Mouse (Mus musculus) ES-Bruce4 (cell line): ENCODE results near the gene Mpdz. TPM values are rescaled to one million over a fixed set of nuclear protein-coding genes. Genes with fewer than 3 reads are reported as not detected.

Source experiments
- H3K27ac ChIP-seq: 2 replicates; pipeline ENCODE4 v1.5.1; 2012; ENCODE audit warnings: low read length, inconsistent platforms; ENCODE audit not compliant: insufficient read depth
- H3K27me3 ChIP-seq: 2 replicates; pipeline ENCODE4 v1.6.1; 2012; ENCODE audit warnings: mild to moderate bottlenecking, low read length, inconsistent platforms; ENCODE audit not compliant: control insufficient read depth, poor library complexity, insufficient read depth, severe bottlenecking
- H3K36me3 ChIP-seq: 2 replicates; pipeline ENCODE4 v1.6.1; 2012; ENCODE audit warnings: inconsistent platforms, mild to moderate bottlenecking, low read length, moderate library complexity; ENCODE audit not compliant: control insufficient read depth, poor library complexity, insufficient read depth, severe bottlenecking
- H3K4me1 ChIP-seq: one replicate; pipeline ENCODE4 v1.8.1; 2011; ENCODE audit warnings: low read length; ENCODE audit not compliant: control insufficient read depth, insufficient read depth
- H3K4me3 ChIP-seq: 2 replicates; pipeline ENCODE4 v1.5.1; 2011; ENCODE audit warnings: low read depth, mild to moderate bottlenecking, low read length
- H3K9ac ChIP-seq: 2 replicates; pipeline ENCODE4 v1.6.1; 2012; ENCODE audit warnings: low read depth, mild to moderate bottlenecking, inconsistent platforms; ENCODE audit not compliant: poor library complexity, severe bottlenecking
- H3K9me3 ChIP-seq: replicated peaks from 2 replicates; pipeline ENCODE4 v1.6.1; 2012; ENCODE audit warnings: mild to moderate bottlenecking, low read length, inconsistent platforms; ENCODE audit not compliant: control insufficient read depth, poor library complexity, insufficient read depth, severe bottlenecking
- CTCF ChIP-seq: IDR thresholded peaks from one replicate; pipeline ENCODE4 v1.8.1; 2011; ENCODE audit warnings: low read depth, low read length
- EP300 ChIP-seq: IDR thresholded peaks from 2 replicates; pipeline ENCODE4 v1.6.1; 2011; ENCODE audit warnings: low read depth, low read length; ENCODE audit not compliant: insufficient read depth
- POLR2A ChIP-seq: IDR thresholded peaks from one replicate; pipeline ENCODE4 v1.8.1; 2011; ENCODE audit warnings: low read length; ENCODE audit not compliant: insufficient read depth
- polyA plus RNA-seq: library from polyadenylated mRNA; stranded (reverse); fragments of >200 nt; gene quantifications from 2 replicates; pipeline ENCODE4 v1.2.4, GENCODE M21; 2011; ENCODE audit warnings: low read depth; ENCODE audit not compliant: missing spikeins, insufficient read depth, insufficient read length

Mpdz gene
- polyA plus RNA-seq, 1 experiment: 28.0 TPM

GRCm38 (mm10) chr4:81332439-81332841 lies 110.2 kb downstream of the Mpdz start:
- TF ChIP-seq EP300 (no peak), CTCF (no peak), POLR2A (no peak)

GRCm38 (mm10) chr4:81327694-81328093 lies 114.9 kb downstream of the Mpdz start:
- TF ChIP-seq CTCF: no peak
- TF ChIP-seq EP300: no peak
- no peak for TF ChIP-seq POLR2A
- Histone ChIP-seq H3K4me1 (no peaks in the 10 kb centered on the region), H3K4me3 (no peak overlapping the region), H3K9ac (no peak overlapping the region), H3K27me3 (no peaks in the 10 kb centered on the region), H3K36me3 (no peaks in the 10 kb centered on the region), H3K9me3 (no peaks in the 10 kb centered on the region), H3K27ac (no peak overlapping the region)

More at GRCm38 (mm10) chr4:81332439-81332841, 110.2 kb downstream of the Mpdz start:
- Histone ChIP-seq H3K4me3 (no peak overlapping the region), H3K9me3 (no peaks in the 10 kb centered on the region), H3K27me3 (no peaks in the 10 kb centered on the region), H3K4me1 (no peaks in the 10 kb centered on the region), H3K9ac (no peak overlapping the region), H3K36me3 (no peaks in the 10 kb centered on the region), H3K27ac (no peak overlapping the region)

GRCm38 (mm10) chr4:81323853-81324252 lies 118.8 kb downstream of the Mpdz start:
- no peak overlapping the region for H3K27ac ChIP-seq
- no peak for TF ChIP-seq EP300
- no peak for TF ChIP-seq POLR2A
- no peak for TF ChIP-seq CTCF
- H3K36me3 ChIP-seq: no peaks in the 10 kb centered on the region
- H3K4me1 ChIP-seq: no peaks in the 10 kb centered on the region
- H3K9ac ChIP-seq: no peak overlapping the region
- no peaks in the 10 kb centered on the region for H3K27me3 ChIP-seq
- H3K4me3 ChIP-seq: no peak overlapping the region
- no peaks in the 10 kb centered on the region for H3K9me3 ChIP-seq

GRCm38 (mm10) chr4:81322232-81322631 lies 120.4 kb downstream of the Mpdz start:
- H3K36me3 ChIP-seq: no peaks in the 10 kb centered on the region
- H3K27me3 ChIP-seq: no peaks in the 10 kb centered on the region
- no peaks in the 10 kb centered on the region for H3K4me1 ChIP-seq
- TF ChIP-seq CTCF (no peak), EP300 (no peak), POLR2A (no peak)
- no peak overlapping the region for H3K27ac ChIP-seq
- H3K4me3 ChIP-seq: no peak overlapping the region
- no peaks in the 10 kb centered on the region for H3K9me3 ChIP-seq
- H3K9ac ChIP-seq: no peak overlapping the region

GRCm38 (mm10) chr4:81314618-81315017 lies 128.0 kb downstream of the Mpdz start:
- Histone ChIP-seq H3K9me3 (no peaks in the 10 kb centered on the region), H3K27ac (no peak overlapping the region), H3K27me3 (no peaks in the 10 kb centered on the region), H3K4me3 (no peak overlapping the region), H3K36me3 (no peaks in the 10 kb centered on the region), H3K9ac (no peak overlapping the region), H3K4me1 (no peaks in the 10 kb centered on the region)
- TF ChIP-seq CTCF: no peak
- TF ChIP-seq POLR2A: no peak
- TF ChIP-seq EP300: no peak

GRCm38 (mm10) chr4:81313246-81313645 lies 129.4 kb downstream of the Mpdz start:
- no peaks in the 10 kb centered on the region for H3K36me3 ChIP-seq
- TF ChIP-seq POLR2A: no peak
- TF ChIP-seq CTCF: no peak
- TF ChIP-seq EP300: no peak
- H3K27ac ChIP-seq: no peak overlapping the region
- no peaks in the 10 kb centered on the region for H3K9me3 ChIP-seq
- no peaks in the 10 kb centered on the region for H3K4me1 ChIP-seq
- no peak overlapping the region for H3K4me3 ChIP-seq
- no peak overlapping the region for H3K9ac ChIP-seq
- no peaks in the 10 kb centered on the region for H3K27me3 ChIP-seq
